Mouse (Mus musculus) cortical plate, adult 2 months (tissue): ENCODE results near the gene Dlx5. TPM values are rescaled to one million over a fixed set of nuclear protein-coding genes. Genes with fewer than 3 reads are reported as not detected.
A peak's percentile ranks its signal among the peaks of the same experiment; 100 is the strongest.

ENCODE experiments used
- H3K27ac ChIP-seq: fragments of 200-500 bp; 2 replicates; pipeline ENCODE4 v1.5.1; 2012; ENCODE audit warnings: low read length, control low read depth, inconsistent platforms; ENCODE audit not compliant: insufficient read depth
- H3K4me1 ChIP-seq: fragments of 200-500 bp; 2 replicates; pipeline ENCODE4 v1.6.1; 2011; ENCODE audit warnings: low read length; ENCODE audit not compliant: control insufficient read depth, insufficient read depth
- H3K4me3 ChIP-seq: fragments of 200-500 bp; 2 replicates; pipeline ENCODE4 v1.5.1; 2011; ENCODE audit warnings: mild to moderate bottlenecking, low read length, control low read depth; ENCODE audit not compliant: insufficient read depth
- CTCF ChIP-seq: fragments of 200-500 bp; IDR thresholded peaks from 2 replicates; pipeline ENCODE4 v1.5.1; 2011; ENCODE audit warnings: mild to moderate bottlenecking, control low read depth, low read length; ENCODE audit not compliant: insufficient read depth; ENCODE audit errors: extremely low read depth
- POLR2A ChIP-seq: fragments of 200-500 bp; IDR thresholded peaks from 2 replicates; pipeline ENCODE4 v1.6.1; 2011; ENCODE audit warnings: mild to moderate bottlenecking, low read length, control low read depth; ENCODE audit not compliant: insufficient read depth; ENCODE audit errors: extremely low read depth
- polyA plus RNA-seq: library from polyadenylated mRNA; depleted of rRNA; stranded (reverse); fragments of >200 nt; gene quantifications from 2 replicates; pipeline ENCODE4 v1.2.3, GENCODE M21; 2012

Gene Dlx5
- polyA plus RNA-seq, 1 experiment, result 2.7 TPM

DNA sequence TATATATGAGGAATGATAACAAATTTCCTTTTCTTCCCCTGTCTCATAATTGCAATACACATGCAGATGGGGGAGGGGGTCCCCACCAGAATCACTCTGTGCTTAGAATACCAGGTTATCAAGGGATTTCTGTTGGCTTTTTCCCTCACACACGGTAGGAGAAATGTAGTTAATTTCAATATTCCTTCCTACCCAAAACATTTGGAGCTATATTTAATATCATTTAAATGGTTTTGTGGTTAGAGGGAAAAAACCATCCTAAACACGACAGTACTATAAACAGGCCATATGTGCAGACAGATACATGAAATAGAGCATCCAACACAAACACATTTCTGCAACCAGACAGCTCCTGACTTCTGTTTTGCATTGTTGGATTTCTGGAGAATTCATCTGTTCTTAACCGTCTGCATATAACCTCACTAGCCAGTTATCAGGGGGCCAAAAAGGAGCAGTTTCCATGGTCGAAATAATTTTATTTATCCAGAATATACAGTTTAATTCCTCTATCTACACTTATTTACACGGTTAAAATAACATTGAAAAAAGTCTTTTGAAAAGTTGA, 4.5 kb downstream of the Dlx5 start:
- no peak overlapping the region for H3K27ac ChIP-seq
- H3K4me1 ChIP-seq, result no peaks in the 10 kb centered on the region
- no peak overlapping the region for H3K4me3 ChIP-seq
- TF ChIP-seq POLR2A, result no peak
- no peak for TF ChIP-seq CTCF

DNA sequence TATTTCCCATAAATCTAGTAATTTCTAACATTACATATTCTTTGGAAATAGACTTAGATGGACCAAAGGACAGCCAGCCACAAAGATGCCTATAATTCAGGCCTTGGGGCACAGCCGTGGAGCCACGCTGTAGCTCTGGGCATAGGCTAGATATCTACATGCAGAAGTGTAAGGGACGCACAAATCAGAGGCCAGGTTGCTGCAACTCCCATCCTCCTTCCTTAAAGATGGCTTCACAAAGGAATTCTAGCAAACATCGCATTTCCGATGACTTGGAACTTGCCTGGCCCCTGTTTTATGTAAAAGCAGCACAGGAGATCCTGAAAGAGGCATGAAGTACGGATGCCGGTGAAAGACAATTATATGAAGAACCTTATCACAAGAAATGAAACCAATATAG, 5.2 kb downstream of the Dlx5 start:
- no peak overlapping the region for H3K4me3 ChIP-seq
- no peak for TF ChIP-seq POLR2A
- no peak for TF ChIP-seq CTCF
- no peak overlapping the region for H3K27ac ChIP-seq
- no peaks in the 10 kb centered on the region for H3K4me1 ChIP-seq

DNA sequence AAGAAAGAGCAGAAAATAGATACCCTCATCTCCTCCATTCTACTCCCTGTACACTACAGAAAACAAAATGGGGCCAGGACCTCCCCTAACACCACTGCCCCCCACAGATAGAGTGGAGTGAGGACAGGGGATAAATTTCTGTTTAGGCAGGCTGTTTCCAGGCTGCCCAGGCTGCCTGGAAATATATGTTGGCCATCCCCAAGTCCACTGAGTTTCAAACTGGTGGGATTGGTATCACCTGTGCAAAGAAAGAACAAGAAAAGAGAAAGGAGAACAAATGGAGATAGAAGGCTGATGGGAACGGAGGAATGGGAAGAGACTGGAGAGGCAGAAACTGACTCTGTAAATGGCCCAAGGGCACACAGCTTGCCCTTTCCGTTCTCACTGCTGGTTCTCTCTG, 5.7 kb downstream of the Dlx5 start:
- H3K27ac ChIP-seq, result peak overlapping the region; percentile 65; the same call in 1 of the 2 replicates
- no peaks in the 10 kb centered on the region for H3K4me1 ChIP-seq
- H3K4me3 ChIP-seq, result no peak overlapping the region
- TF ChIP-seq CTCF (no peak), POLR2A (no peak)

DNA sequence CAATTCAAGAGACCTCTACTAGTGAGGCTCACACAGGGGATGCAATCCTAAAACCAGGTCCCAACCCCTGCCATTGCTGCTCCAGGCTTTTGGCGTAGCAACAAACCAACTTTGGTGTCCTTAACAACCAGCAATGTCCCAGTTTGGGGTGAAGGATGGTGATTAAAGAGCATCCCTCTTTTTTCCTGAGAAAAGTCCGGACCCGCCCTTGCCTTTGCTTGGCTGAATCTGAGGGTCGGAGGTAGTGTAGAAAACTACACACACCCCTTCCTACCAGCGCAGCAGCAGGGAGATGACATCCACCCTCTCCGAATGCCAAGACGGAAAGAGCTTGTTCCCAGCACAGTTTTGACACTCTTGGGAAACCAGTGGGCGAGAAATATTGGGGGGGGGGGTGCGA, 6.2 kb downstream of the Dlx5 start:
- no peak for TF ChIP-seq POLR2A
- no peak for TF ChIP-seq CTCF
- no peaks in the 10 kb centered on the region for H3K4me1 ChIP-seq
- no peak overlapping the region for H3K27ac ChIP-seq
- no peak overlapping the region for H3K4me3 ChIP-seq

DNA sequence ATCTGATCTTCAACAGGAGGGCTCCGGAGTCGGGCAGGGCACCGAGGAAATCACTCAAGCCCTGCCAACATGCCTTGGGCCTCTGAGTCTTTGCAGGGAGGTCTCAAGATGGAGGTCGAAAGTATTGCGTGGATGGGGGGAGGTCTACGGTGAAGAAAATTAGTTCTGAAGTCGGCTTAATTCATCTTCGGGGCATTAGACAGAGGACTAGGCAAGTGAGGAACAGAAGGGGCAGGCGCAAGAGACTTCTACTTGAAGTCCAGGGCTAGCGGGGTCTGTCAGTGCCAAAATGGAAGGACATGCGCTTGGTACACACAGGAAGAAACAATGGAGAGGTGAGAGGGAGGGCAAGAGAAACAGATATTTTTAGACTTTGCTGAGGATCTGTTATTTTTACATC, 6.7 kb downstream of the Dlx5 start:
- 0 out of 2 replicates have a peak overlapping the region, but pooled peaks have one; percentile 62 for H3K27ac ChIP-seq
- H3K4me3 ChIP-seq, result no peak overlapping the region
- TF ChIP-seq CTCF (no peak), POLR2A (no peak)
- no peaks in the 10 kb centered on the region for H3K4me1 ChIP-seq

DNA sequence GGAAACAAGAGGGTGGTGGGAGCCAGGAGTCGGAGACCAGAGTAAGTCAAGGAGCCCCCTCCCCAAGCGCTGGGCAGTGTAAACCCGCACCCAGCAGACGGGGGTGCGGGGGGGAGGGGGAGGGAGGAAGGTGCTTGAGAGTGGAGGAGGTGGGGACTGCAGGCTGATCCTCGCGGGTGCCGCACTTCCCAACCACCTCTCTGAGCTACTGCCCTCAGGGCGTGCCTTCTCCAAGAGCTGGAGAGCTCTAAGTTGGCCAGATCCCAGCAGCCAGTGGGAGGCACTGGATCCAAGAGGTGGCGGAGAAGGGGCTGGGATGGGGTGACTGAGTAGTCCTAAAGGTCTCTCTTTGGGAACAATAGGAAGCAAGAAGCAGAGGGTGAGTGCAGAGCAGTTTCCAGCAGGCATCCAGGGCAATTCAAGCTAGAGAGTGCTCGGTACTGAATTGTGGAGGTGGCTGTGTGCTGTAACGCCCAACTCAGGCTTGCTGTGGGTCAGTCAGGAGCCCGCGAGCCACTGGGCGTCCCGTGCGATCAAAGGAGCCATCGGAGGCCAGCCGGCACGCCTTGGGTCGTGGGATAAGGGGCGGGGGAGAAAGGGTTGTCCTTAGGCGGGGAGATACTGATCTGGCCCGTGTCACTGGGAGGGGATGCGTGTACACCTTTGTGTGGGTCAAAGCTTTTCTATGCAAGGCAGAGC, 7.7 kb downstream of the Dlx5 start:
- no peaks in the 10 kb centered on the region for H3K4me1 ChIP-seq
- H3K27ac ChIP-seq, result peak overlapping the region; percentile 62; the same call in 1 of the 2 replicates
- TF ChIP-seq POLR2A (no peak), CTCF (no peak)
- peak overlapping the region; percentile 4 for H3K4me3 ChIP-seq

DNA sequence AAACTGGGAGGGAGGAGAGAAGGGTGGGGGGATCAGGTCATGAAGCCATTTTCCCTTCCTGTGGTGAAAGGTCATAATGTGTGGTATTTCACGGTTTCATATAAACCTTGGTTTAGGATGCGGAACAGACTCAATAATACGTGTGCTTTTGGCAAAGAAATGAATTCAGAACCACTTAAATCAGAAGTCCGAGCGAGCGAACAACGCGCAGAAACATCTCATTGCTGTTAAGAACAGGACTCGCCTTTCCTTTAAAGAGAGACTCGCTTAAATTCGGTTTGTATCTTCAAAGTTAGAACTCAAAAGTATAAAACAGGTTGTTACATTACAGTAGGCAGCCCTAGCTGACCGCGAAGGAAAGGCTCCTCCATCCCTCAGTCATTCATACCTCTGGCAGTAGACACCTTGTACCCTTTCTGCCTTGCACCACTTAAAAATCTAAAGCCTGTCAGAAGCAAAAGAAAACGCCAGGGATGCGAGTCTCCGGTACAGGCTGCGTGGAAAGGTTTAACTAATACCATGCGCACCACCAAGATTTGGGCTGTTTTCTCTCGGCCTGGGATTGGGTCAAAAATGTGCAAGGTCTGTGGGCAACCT, 8.3 kb downstream of the Dlx5 start:
- TF ChIP-seq CTCF, result no peak
- TF ChIP-seq POLR2A, result no peak
- Histone ChIP-seq H3K27ac (no peak overlapping the region), H3K4me1 (no peaks in the 10 kb centered on the region), H3K4me3 (no peak overlapping the region; the same call in 1 of the 2 replicates)

DNA sequence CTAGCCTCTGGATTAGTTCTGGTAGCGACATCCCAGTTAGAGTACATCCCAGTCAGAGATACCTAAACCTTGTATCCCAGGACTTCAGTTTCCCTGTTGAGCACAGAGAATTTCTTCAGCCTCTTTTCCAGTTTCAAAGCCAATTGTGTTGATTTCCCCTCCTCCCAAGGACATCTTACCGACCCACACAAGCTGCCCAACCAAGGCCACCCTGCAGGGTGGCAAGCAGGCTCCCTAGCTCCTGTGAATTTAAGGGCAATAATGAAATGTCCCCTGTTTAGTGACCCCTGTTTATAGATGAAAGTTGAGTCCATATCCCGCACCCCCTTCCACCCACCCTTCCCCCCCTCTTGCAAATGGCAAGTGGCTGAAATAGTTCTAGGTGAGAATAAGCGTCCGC, 9.0 kb downstream of the Dlx5 start:
- H3K27ac ChIP-seq, result no peak overlapping the region
- TF ChIP-seq CTCF (no peak), POLR2A (no peak)
- H3K4me1 ChIP-seq, result no peaks in the 10 kb centered on the region
- no peak overlapping the region for H3K4me3 ChIP-seq

DNA sequence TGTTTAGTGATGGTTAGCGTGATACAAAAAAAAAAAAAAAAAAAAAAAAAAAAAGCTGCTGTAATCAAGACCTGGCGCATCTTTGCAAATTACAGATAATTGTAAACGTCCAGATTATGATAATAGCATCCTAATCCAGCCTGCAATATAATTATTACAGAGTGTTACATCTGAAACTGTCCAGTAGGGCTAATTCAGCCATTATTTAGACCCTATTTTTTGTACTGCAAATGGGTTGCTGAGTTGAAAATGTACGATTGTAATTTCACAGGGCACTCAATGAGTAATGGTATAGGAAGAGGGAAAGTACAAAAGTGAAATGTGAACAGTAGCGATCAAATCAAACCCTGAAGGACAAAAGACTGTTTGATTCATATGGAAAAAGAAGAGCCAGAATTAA, 10.2 kb downstream of the Dlx5 start:
- Histone ChIP-seq H3K4me3 (no peak overlapping the region), H3K4me1 (no peaks in the 10 kb centered on the region), H3K27ac (no peak overlapping the region)
- TF ChIP-seq POLR2A, result no peak
- TF ChIP-seq CTCF, result no peak
